Mouse (Mus musculus): ENCODE measurements around the gene Tufm. TPM values are rescaled to one million over a fixed set of nuclear protein-coding genes. Genes with fewer than 3 reads are reported as not detected.

Gene Tufm
- polyA plus RNA-seq, 1 experiment from 2014 or later, result 244 TPM

- H3K27ac ChIP-seq (ENCODE audit: low read length), result peak overlapping the region; percentile 100
- H3K9ac ChIP-seq (ENCODE audit: low read depth, low read length), result peak overlapping the region; percentile 100
- no peak for ATAC-seq
- H3K4me2 ChIP-seq (ENCODE audit: low read depth, low read length), result peak overlapping the region; percentile 35; the same call in 1 of the 2 replicates
- H3K4me3 ChIP-seq (ENCODE audit: low read length), result peak overlapping the region; percentile 99
- H3K36me3 ChIP-seq (ENCODE audit: control insufficient read depth, insufficient read depth, low read length), result peaks cover 21% of the 10 kb centered on the region
- no peaks in the 10 kb centered on the region for H3K27me3 ChIP-seq (replicated peaks; ENCODE audit: control insufficient read depth, insufficient read depth, low read length)
- WGBS, result under 1% methylated on average over 40 of the region's 40 CpGs
- peaks cover 9% of the 10 kb centered on the region for H3K4me1 ChIP-seq (ENCODE audit: control insufficient read depth, insufficient read depth, low read length)
- no peaks in the 10 kb centered on the region for H3K9me3 ChIP-seq (ENCODE audit: control insufficient read depth, low read length)
Observed at GRCm38 (mm10) chr7:126502751-126503150, 15.6 kb downstream of the Tufm start.

- H3K27ac ChIP-seq (ENCODE audit: low read length), result peak within 1 kb of the TSS; percentile 100
- peak within 1 kb of the TSS; percentile 55 for H3K4me2 ChIP-seq (ENCODE audit: low read depth, low read length)
- under 1% methylated on average over 70 of the region's 72 CpGs for WGBS
- no peaks in the 10 kb centered on the region for H3K9me3 ChIP-seq (ENCODE audit: control insufficient read depth, low read length)
- peaks cover 9% of the 10 kb centered on the region for H3K4me1 ChIP-seq (ENCODE audit: control insufficient read depth, insufficient read depth, low read length)
- peak; percentile 92 for ATAC-seq
- peak within 1 kb of the TSS; percentile 99 for H3K4me3 ChIP-seq (ENCODE audit: low read length)
- H3K27me3 ChIP-seq (replicated peaks; ENCODE audit: control insufficient read depth, insufficient read depth, low read length), result no peaks in the 10 kb centered on the region
- peaks cover 14% of the 10 kb centered on the region for H3K36me3 ChIP-seq (ENCODE audit: control insufficient read depth, insufficient read depth, low read length)
- peak within 1 kb of the TSS; percentile 100 for H3K9ac ChIP-seq (ENCODE audit: low read depth, low read length)
Observed at GRCm38 (mm10) chr7:126503273-126503878, 16.2 kb downstream of the Tufm start, which contains the start of gene Atxn2l. Atxn2l (minus strand) TSS chr7:126503437.

- Histone ChIP-seq H3K9me3 (ENCODE audit: control insufficient read depth, low read length) (no peaks in the 10 kb centered on the region), H3K4me2 (ENCODE audit: low read depth, low read length) (no peak overlapping the region), H3K36me3 (ENCODE audit: control insufficient read depth, insufficient read depth, low read length) (peaks cover 11% of the 10 kb centered on the region), H3K9ac (ENCODE audit: low read depth, low read length) (no peak overlapping the region), H3K4me1 (ENCODE audit: control insufficient read depth, insufficient read depth, low read length) (peaks cover 9% of the 10 kb centered on the region), H3K4me3 (ENCODE audit: low read length) (no peak overlapping the region), H3K27me3 (replicated peaks; ENCODE audit: control insufficient read depth, insufficient read depth, low read length) (no peaks in the 10 kb centered on the region), H3K27ac (ENCODE audit: low read length) (no peak overlapping the region)
- ATAC-seq, result no peak
- 88% methylated on average over 2 of the region's 2 CpGs for WGBS
Observed at GRCm38 (mm10) chr7:126504913-126505312, 17.8 kb downstream of the Tufm start.

- Histone ChIP-seq H3K4me3 (ENCODE audit: low read length) (no peak overlapping the region), H3K4me1 (ENCODE audit: control insufficient read depth, insufficient read depth, low read length) (peaks cover 2% of the 10 kb centered on the region; the same call in 1 of the 2 replicates), H3K27me3 (replicated peaks; ENCODE audit: control insufficient read depth, insufficient read depth, low read length) (no peaks in the 10 kb centered on the region), H3K27ac (ENCODE audit: low read length) (no peak overlapping the region), H3K9me3 (ENCODE audit: control insufficient read depth, low read length) (no peaks in the 10 kb centered on the region), H3K9ac (ENCODE audit: low read depth, low read length) (no peak overlapping the region), H3K36me3 (ENCODE audit: control insufficient read depth, insufficient read depth, low read length) (no peaks in the 10 kb centered on the region), H3K4me2 (ENCODE audit: low read depth, low read length) (no peak overlapping the region)
- no peak for ATAC-seq
- 73% methylated on average over 8 of the region's 8 CpGs for WGBS
Observed at GRCm38 (mm10) chr7:126507126-126507778, 20.1 kb downstream of the Tufm start.

- Histone ChIP-seq H3K9ac (ENCODE audit: low read depth, low read length) (no peak overlapping the region), H3K4me2 (ENCODE audit: low read depth, low read length) (no peak overlapping the region), H3K36me3 (ENCODE audit: control insufficient read depth, insufficient read depth, low read length) (no peaks in the 10 kb centered on the region), H3K9me3 (ENCODE audit: control insufficient read depth, low read length) (no peaks in the 10 kb centered on the region), H3K27ac (ENCODE audit: low read length) (no peak overlapping the region), H3K4me3 (ENCODE audit: low read length) (no peak overlapping the region), H3K4me1 (ENCODE audit: control insufficient read depth, insufficient read depth, low read length) (no peaks in the 10 kb centered on the region), H3K27me3 (replicated peaks; ENCODE audit: control insufficient read depth, insufficient read depth, low read length) (no peaks in the 10 kb centered on the region)
- 73% methylated on average over 3 of the region's 3 CpGs for WGBS
- ATAC-seq, result no peak
Observed at GRCm38 (mm10) chr7:126511287-126511686, 24.1 kb downstream of the Tufm start.

- Histone ChIP-seq H3K9ac (ENCODE audit: low read depth, low read length) (no peak overlapping the region), H3K36me3 (ENCODE audit: control insufficient read depth, insufficient read depth, low read length) (no peaks in the 10 kb centered on the region), H3K4me3 (ENCODE audit: low read length) (no peak overlapping the region), H3K4me2 (ENCODE audit: low read depth, low read length) (no peak overlapping the region), H3K4me1 (ENCODE audit: control insufficient read depth, insufficient read depth, low read length) (0 out of 2 replicates have a peak, but pooled peaks cover 3% of the 10 kb centered on the region), H3K9me3 (ENCODE audit: control insufficient read depth, low read length) (no peaks in the 10 kb centered on the region), H3K27me3 (replicated peaks; ENCODE audit: control insufficient read depth, insufficient read depth, low read length) (no peaks in the 10 kb centered on the region), H3K27ac (ENCODE audit: low read length) (no peak overlapping the region)
- ATAC-seq, result peak; percentile 73
- WGBS, result 81% methylated on average over 5 of the region's 5 CpGs
Observed at GRCm38 (mm10) chr7:126518261-126518941, 31.2 kb downstream of the Tufm start.

- no peak overlapping the region for H3K4me2 ChIP-seq (ENCODE audit: low read depth, low read length)
- WGBS, result 55% methylated on average over 2 of the region's 2 CpGs
- H3K4me1 ChIP-seq (ENCODE audit: control insufficient read depth, insufficient read depth, low read length), result 0 out of 2 replicates have a peak, but pooled peaks cover 3% of the 10 kb centered on the region
- H3K9me3 ChIP-seq (ENCODE audit: control insufficient read depth, low read length), result no peaks in the 10 kb centered on the region
- H3K36me3 ChIP-seq (ENCODE audit: control insufficient read depth, insufficient read depth, low read length), result no peaks in the 10 kb centered on the region
- H3K27me3 ChIP-seq (replicated peaks; ENCODE audit: control insufficient read depth, insufficient read depth, low read length), result no peaks in the 10 kb centered on the region
- ATAC-seq, result peak; percentile 46; the same call in 1 of the 2 replicates
- H3K9ac ChIP-seq (ENCODE audit: low read depth, low read length), result peak overlapping the region; percentile 24; the same call in 1 of the 2 replicates
- H3K27ac ChIP-seq (ENCODE audit: low read length), result no peak overlapping the region
- H3K4me3 ChIP-seq (ENCODE audit: low read length), result no peak overlapping the region
Observed at GRCm38 (mm10) chr7:126519513-126519912, 32.4 kb downstream of the Tufm start.

- Histone ChIP-seq H3K27ac (ENCODE audit: low read length) (no peak overlapping the region), H3K4me1 (ENCODE audit: control insufficient read depth, insufficient read depth, low read length) (0 out of 2 replicates have a peak, but pooled peaks cover under 1% of the 10 kb centered on the region), H3K9me3 (ENCODE audit: control insufficient read depth, low read length) (no peaks in the 10 kb centered on the region), H3K4me2 (ENCODE audit: low read depth, low read length) (no peak overlapping the region), H3K4me3 (ENCODE audit: low read length) (no peak overlapping the region), H3K36me3 (ENCODE audit: control insufficient read depth, insufficient read depth, low read length) (no peaks in the 10 kb centered on the region), H3K9ac (ENCODE audit: low read depth, low read length) (no peak overlapping the region), H3K27me3 (replicated peaks; ENCODE audit: control insufficient read depth, insufficient read depth, low read length) (no peaks in the 10 kb centered on the region)
- no peak for ATAC-seq
- 86% methylated on average over 3 of the region's 3 CpGs for WGBS
Observed at GRCm38 (mm10) chr7:126523316-126523715, 36.2 kb downstream of the Tufm start.

- no peak overlapping the region for H3K27ac ChIP-seq (ENCODE audit: low read length)
- H3K4me1 ChIP-seq (ENCODE audit: control insufficient read depth, insufficient read depth, low read length), result no peaks in the 10 kb centered on the region
- WGBS, result 11% methylated on average over 1 of the region's 1 CpGs
- H3K4me2 ChIP-seq (ENCODE audit: low read depth, low read length), result no peak overlapping the region
- H3K36me3 ChIP-seq (ENCODE audit: control insufficient read depth, insufficient read depth, low read length), result no peaks in the 10 kb centered on the region
- no peaks in the 10 kb centered on the region for H3K9me3 ChIP-seq (ENCODE audit: control insufficient read depth, low read length)
- H3K27me3 ChIP-seq (replicated peaks; ENCODE audit: control insufficient read depth, insufficient read depth, low read length), result no peaks in the 10 kb centered on the region
- peak overlapping the region; percentile 51; the same call in 1 of the 2 replicates for H3K9ac ChIP-seq (ENCODE audit: low read depth, low read length)
- no peak for ATAC-seq
- H3K4me3 ChIP-seq (ENCODE audit: low read length), result no peak overlapping the region
Observed at GRCm38 (mm10) chr7:126528166-126528577, 41.0 kb downstream of the Tufm start.
